Mouse (Mus musculus): ENCODE results near the gene Isyna1. TPM values are rescaled to one million over a fixed set of nuclear protein-coding genes. Genes with fewer than 3 reads are reported as not detected.

Isyna1 gene
- total RNA-seq, 1 experiment: 161 TPM

DNA sequence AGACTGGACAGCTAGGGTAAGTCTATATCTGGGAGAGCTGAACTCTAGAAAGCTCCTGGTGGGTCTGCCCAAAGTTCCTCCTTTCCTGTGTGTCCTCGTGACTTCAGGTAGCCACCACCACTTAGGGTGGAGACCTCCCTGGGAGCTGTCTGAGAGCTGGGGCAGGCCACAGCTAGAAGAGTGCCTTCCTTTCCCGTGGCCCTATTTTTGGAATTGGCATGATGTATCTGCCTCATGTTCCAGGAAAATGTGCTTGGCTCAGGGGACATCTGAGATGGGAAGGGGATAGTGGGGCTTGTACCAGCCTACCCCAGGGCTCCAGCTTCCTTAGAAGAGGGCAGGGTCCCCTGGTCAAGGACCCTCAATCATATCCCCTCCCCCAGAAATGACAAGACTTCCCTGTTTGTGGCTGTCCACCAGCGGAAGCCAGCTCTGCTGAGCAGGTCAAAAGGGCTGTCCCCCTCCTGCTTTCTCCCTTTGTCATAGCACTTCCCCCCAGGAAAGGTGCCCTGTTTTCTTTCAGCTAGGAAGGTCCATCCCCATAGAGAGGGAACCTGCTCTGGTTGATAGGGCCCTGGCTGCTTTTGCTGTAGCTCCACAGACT is 42.5 kb upstream of the Isyna1 start:
- no peak overlapping the region for H3K9ac ChIP-seq (ENCODE audit: insufficient read depth, low read depth, low read length, poor library complexity, severe bottlenecking)
- no peaks in the 10 kb centered on the region for H3K36me3 ChIP-seq (ENCODE audit: control insufficient read depth, insufficient read depth, low read length, poor library complexity, severe bottlenecking)
- no peak overlapping the region for H3K27ac ChIP-seq (ENCODE audit: insufficient read depth, low read depth, low read length, poor library complexity, severe bottlenecking)
- H3K9me3 ChIP-seq (ENCODE audit: control insufficient read depth, insufficient read depth, low read depth, low read length): no peaks in the 10 kb centered on the region
- in situ Hi-C loops (cut with MboI; ENCODE audit: low sequenced_read_pairs in 2 of 2, unreplicated experiment in 2 of 2): no loop called here
- H3K4me3 ChIP-seq (ENCODE audit: insufficient read depth in 1 of 2, low read depth in 1 of 2, low read length in 2 of 2, poor library complexity in 1 of 2, severe bottlenecking in 1 of 2): no peak overlapping the region
- peaks cover 1 to 3% of the 10 kb centered on the region in 2 experiments; a peak in 2 of 4 replicates for H3K4me1 ChIP-seq (ENCODE audit: control insufficient read depth in 2 of 2, insufficient read depth in 2 of 2, low read length in 2 of 2, poor library complexity in 1 of 2)
- DNase-seq (ENCODE audit: low read depth, low spot score): no peak
- TF ChIP-seq ZNF384 (IDR thresholded peaks at IDR 0.05; ENCODE audit: low read depth, low read length) (no peak), ZC3H11A (IDR thresholded peaks at IDR 0.05; ENCODE audit: borderline replicate concordance, low read depth, low read length) (no peak), CHD2 (IDR thresholded peaks at IDR 0.05; ENCODE audit: low read depth, low read length) (no peak), MAFK (IDR thresholded peaks at IDR 0.05; ENCODE audit: insufficient read depth, low read depth, low read length) (no peak), HCFC1 (IDR thresholded peaks at IDR 0.05; ENCODE audit: borderline replicate concordance, insufficient read depth, low read length) (no peak)

GRCm38 (mm10) chr8:70552836-70553235 is 41.3 kb upstream of the Isyna1 start:
- Histone ChIP-seq H3K4me3 (ENCODE audit: insufficient read depth in 1 of 2, low read depth in 1 of 2, low read length in 2 of 2, poor library complexity in 1 of 2, severe bottlenecking in 1 of 2) (no peak overlapping the region), H3K9ac (ENCODE audit: insufficient read depth, low read depth, low read length, poor library complexity, severe bottlenecking) (no peak overlapping the region), H3K9me3 (ENCODE audit: control insufficient read depth, insufficient read depth, low read depth, low read length) (no peaks in the 10 kb centered on the region), H3K27ac (ENCODE audit: insufficient read depth, low read depth, low read length, poor library complexity, severe bottlenecking) (no peak overlapping the region), H3K36me3 (ENCODE audit: control insufficient read depth, insufficient read depth, low read length, poor library complexity, severe bottlenecking) (no peaks in the 10 kb centered on the region), H3K4me1 (ENCODE audit: control insufficient read depth in 2 of 2, insufficient read depth in 2 of 2, low read length in 2 of 2, poor library complexity in 1 of 2) (peaks cover 1 to 3% of the 10 kb centered on the region in 2 experiments; a peak in 2 of 4 replicates)
- no peak for DNase-seq (ENCODE audit: low read depth, low spot score)
- TF ChIP-seq ZC3H11A (IDR thresholded peaks at IDR 0.05; ENCODE audit: borderline replicate concordance, low read depth, low read length) (no peak), CHD2 (IDR thresholded peaks at IDR 0.05; ENCODE audit: low read depth, low read length) (no peak), HCFC1 (IDR thresholded peaks at IDR 0.05; ENCODE audit: borderline replicate concordance, insufficient read depth, low read length) (no peak), MAFK (IDR thresholded peaks at IDR 0.05; ENCODE audit: insufficient read depth, low read depth, low read length) (no peak), ZNF384 (IDR thresholded peaks at IDR 0.05; ENCODE audit: low read depth, low read length) (no peak)
- in situ Hi-C loops (cut with MboI; ENCODE audit: low sequenced_read_pairs in 2 of 2, unreplicated experiment in 2 of 2): no loop called here

DNA sequence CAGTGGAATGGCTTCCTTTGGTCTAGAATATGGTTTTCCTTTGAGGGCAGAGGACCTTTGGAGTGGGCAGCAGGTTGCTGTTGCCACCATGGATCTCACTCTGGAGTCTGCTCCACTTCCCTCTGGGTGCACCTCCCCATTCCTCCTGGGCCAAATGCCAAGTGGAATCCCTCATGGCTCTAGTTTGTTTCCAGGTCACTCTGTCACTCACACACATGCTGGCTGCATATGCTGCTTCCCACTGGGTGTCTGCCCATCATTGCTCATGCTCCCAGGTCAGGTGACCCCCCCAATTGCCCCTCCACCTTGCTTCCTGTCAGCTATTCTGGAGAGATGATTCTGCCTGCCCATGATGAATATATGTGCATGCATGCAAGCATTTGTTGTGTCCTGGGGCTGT is 40.4 kb upstream of the Isyna1 start:
- Histone ChIP-seq H3K9me3 (ENCODE audit: control insufficient read depth, insufficient read depth, low read depth, low read length) (no peaks in the 10 kb centered on the region), H3K9ac (ENCODE audit: insufficient read depth, low read depth, low read length, poor library complexity, severe bottlenecking) (no peak overlapping the region), H3K36me3 (ENCODE audit: control insufficient read depth, insufficient read depth, low read length, poor library complexity, severe bottlenecking) (no peaks in the 10 kb centered on the region), H3K27ac (ENCODE audit: insufficient read depth, low read depth, low read length, poor library complexity, severe bottlenecking) (no peak overlapping the region), H3K4me1 (ENCODE audit: control insufficient read depth in 2 of 2, insufficient read depth in 2 of 2, low read length in 2 of 2, poor library complexity in 1 of 2) (peaks cover 1 to 7% of the 10 kb centered on the region in 2 experiments; a peak in 3 of 4 replicates), H3K4me3 (ENCODE audit: insufficient read depth in 1 of 2, low read depth in 1 of 2, low read length in 2 of 2, poor library complexity in 1 of 2, severe bottlenecking in 1 of 2) (no peak overlapping the region)
- no peak for DNase-seq (ENCODE audit: low read depth, low spot score)
- in situ Hi-C loops (cut with MboI; ENCODE audit: low sequenced_read_pairs in 2 of 2, unreplicated experiment in 2 of 2): no loop called here
- TF ChIP-seq HCFC1 (IDR thresholded peaks at IDR 0.05; ENCODE audit: borderline replicate concordance, insufficient read depth, low read length) (no peak), ZNF384 (IDR thresholded peaks at IDR 0.05; ENCODE audit: low read depth, low read length) (no peak), ZC3H11A (IDR thresholded peaks at IDR 0.05; ENCODE audit: borderline replicate concordance, low read depth, low read length) (no peak), CHD2 (IDR thresholded peaks at IDR 0.05; ENCODE audit: low read depth, low read length) (no peak), MAFK (IDR thresholded peaks at IDR 0.05; ENCODE audit: insufficient read depth, low read depth, low read length) (no peak)

GRCm38 (mm10) chr8:70555079-70555747 is 39.0 kb upstream of the Isyna1 start:
- Histone ChIP-seq H3K9ac (ENCODE audit: insufficient read depth, low read depth, low read length, poor library complexity, severe bottlenecking) (no peak overlapping the region), H3K9me3 (ENCODE audit: control insufficient read depth, insufficient read depth, low read depth, low read length) (no peaks in the 10 kb centered on the region), H3K4me1 (ENCODE audit: control insufficient read depth in 2 of 2, insufficient read depth in 2 of 2, low read length in 2 of 2, poor library complexity in 1 of 2) (peaks cover 1 to 7% of the 10 kb centered on the region in 2 experiments; a peak in 3 of 4 replicates), H3K4me3 (ENCODE audit: insufficient read depth in 1 of 2, low read depth in 1 of 2, low read length in 2 of 2, poor library complexity in 1 of 2, severe bottlenecking in 1 of 2) (no peak overlapping the region), H3K36me3 (ENCODE audit: control insufficient read depth, insufficient read depth, low read length, poor library complexity, severe bottlenecking) (no peaks in the 10 kb centered on the region; the same call in 1 of the 2 replicates), H3K27ac (ENCODE audit: insufficient read depth, low read depth, low read length, poor library complexity, severe bottlenecking) (no peak overlapping the region)
- in situ Hi-C loops (cut with MboI; ENCODE audit: low sequenced_read_pairs in 2 of 2, unreplicated experiment in 2 of 2): no loop called here
- TF ChIP-seq ZC3H11A (IDR thresholded peaks at IDR 0.05; ENCODE audit: borderline replicate concordance, low read depth, low read length) (no peak), CHD2 (IDR thresholded peaks at IDR 0.05; ENCODE audit: low read depth, low read length) (no peak)
- no peak for DNase-seq (ENCODE audit: low read depth, low spot score)
